Mouse (Mus musculus) gastrocnemius, postnatal 25 days (tissue): ENCODE measurements at regions not wholly inside any gene's neighbourhood (a gene's known extent, or its start where the extent isn't known, plus 50 kb on each side); places are given as distances from the start of the nearest gene placed in this dataset.

Source experiments
- DNase-seq: peaks from one replicate; pipeline ENCODE4 v3.0.0; 2022

- no peak for DNase-seq
Observed at GRCm38 (mm10) chr1:52397460-52397859, 103.0 kb downstream of the Nab1 start.

- DNase-seq = no peak
Observed at GRCm38 (mm10) chr1:52392933-52393332, 107.5 kb downstream of the Nab1 start.

GRCm38 (mm10) chr1:52388836-52389235 lies 111.6 kb downstream of the Nab1 start:
- DNase-seq = no peak

GRCm38 (mm10) chr1:52388118-52388517 lies 112.4 kb downstream of the Nab1 start:
- no peak for DNase-seq

GRCm38 (mm10) chr1:52387062-52387461 lies 113.4 kb downstream of the Nab1 start:
- no peak for DNase-seq

- DNase-seq = no peak
Observed at GRCm38 (mm10) chr1:52375320-52375719, 125.2 kb downstream of the Nab1 start.

GRCm38 (mm10) chr1:52374666-52375065 lies 125.8 kb downstream of the Nab1 start:
- no peak for DNase-seq

GRCm38 (mm10) chr1:52373817-52374216 lies 126.7 kb downstream of the Nab1 start:
- no peak for DNase-seq

- no peak for DNase-seq
Observed at GRCm38 (mm10) chr1:52366386-52366785, 133.4 kb upstream of the Gls start.

GRCm38 (mm10) chr1:52363625-52364024 lies 130.6 kb upstream of the Gls start:
- DNase-seq = no peak

- DNase-seq = no peak
Observed at GRCm38 (mm10) chr1:52362976-52363375, 129.9 kb upstream of the Gls start.

GRCm38 (mm10) chr1:52354041-52354582 lies 121.1 kb upstream of the Gls start:
- DNase-seq = no peak

GRCm38 (mm10) chr1:52342127-52342526 lies 109.1 kb upstream of the Gls start:
- DNase-seq = no peak

GRCm38 (mm10) chr1:52338704-52339103 lies 105.7 kb upstream of the Gls start:
- no peak for DNase-seq

GRCm38 (mm10) chr1:52338243-52338642 lies 105.2 kb upstream of the Gls start:
- no peak for DNase-seq

GRCm38 (mm10) chr1:52336696-52337095 lies 103.7 kb upstream of the Gls start:
- DNase-seq = no peak

GRCm38 (mm10) chr1:52332013-52332412 lies 99.0 kb upstream of the Gls start:
- no peak for DNase-seq

GRCm38 (mm10) chr1:52331442-52331841 lies 98.4 kb upstream of the Gls start:
- no peak for DNase-seq

GRCm38 (mm10) chr1:52330496-52330895 lies 97.5 kb upstream of the Gls start:
- no peak for DNase-seq

GRCm38 (mm10) chr1:52328507-52328906 lies 95.5 kb upstream of the Gls start:
- DNase-seq = no peak

- DNase-seq = no peak
Observed at GRCm38 (mm10) chr1:52324356-52324755, 91.3 kb upstream of the Gls start.

GRCm38 (mm10) chr1:52312076-52312633 lies 79.1 kb upstream of the Gls start:
- no peak for DNase-seq

GRCm38 (mm10) chr1:52306892-52307291 lies 73.9 kb upstream of the Gls start:
- DNase-seq = no peak
